Mouse (Mus musculus): ENCODE results near the gene Tpi1.
"Not testable (repeated sequence)": the region's sequence is repeated elsewhere in the genome, so short reads cannot be mapped to it uniquely, and the experiment has no call there.

Tpi1 gene

DNA sequence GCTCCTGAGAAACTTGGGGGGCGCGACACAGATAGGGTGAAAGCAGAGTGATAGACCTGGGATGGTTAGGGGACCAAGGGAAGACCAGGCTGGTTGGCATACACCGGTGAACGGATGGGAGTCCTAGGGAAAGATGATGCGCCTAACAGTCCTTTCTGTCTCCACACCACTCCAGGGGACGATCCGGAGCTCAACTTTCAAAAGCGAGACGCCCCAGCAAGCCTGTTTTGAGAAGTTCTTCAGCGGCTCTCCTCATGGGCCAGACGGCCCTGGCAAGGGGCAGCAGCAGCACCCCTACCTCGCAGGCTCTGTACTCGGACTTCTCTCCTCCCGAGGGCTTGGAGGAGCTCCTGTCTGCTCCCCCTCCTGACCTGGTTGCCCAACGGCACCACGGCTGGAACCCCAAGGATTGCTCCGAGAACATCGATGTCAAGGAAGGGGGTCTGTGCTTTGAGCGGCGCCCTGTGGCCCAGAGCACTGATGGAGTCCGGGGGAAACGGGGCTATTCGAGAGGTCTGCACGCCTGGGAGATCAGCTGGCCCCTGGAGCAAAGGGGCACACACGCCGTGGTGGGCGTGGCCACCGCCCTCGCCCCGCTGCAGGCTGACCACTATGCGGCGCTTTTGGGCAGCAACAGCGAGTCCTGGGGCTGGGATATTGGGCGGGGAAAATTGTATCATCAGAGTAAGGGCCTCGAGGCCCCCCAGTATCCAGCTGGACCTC lies 4.9 kb downstream of the Tpi1 start:
- peak; percentile 57 for DNase-seq (ENCODE audit: low read depth, low spot score)

DNA sequence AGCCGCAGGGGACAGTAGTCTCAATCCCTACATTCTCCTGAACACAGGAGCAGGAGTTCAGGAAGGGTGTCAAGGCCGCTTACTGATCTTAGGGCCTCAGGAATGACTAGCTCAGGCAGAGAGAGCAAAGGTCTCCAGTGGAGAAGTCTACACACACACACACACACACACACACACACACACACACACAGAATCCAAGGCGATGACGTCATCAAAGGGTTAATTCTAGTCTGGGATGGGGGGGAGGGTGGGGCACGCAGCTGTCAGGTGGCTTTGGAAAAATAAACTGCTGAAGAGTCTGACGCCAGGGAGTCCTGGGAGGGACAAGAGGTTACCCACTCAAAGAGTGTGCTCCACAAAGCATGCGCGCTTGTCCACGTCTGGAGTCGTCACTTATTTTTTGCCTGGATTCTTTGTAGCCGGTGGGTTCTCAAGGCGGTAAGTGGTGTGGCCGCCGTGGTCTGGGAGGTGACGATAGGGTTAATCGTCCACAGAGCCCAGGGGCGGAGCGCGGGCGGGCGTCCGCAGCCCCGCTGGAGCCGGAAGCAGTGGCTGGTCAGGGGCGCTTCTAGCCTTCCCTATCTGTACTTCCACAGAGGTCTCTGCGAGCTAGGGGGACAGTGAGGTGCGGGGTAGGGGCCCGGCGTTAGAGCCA lies 5.6 kb downstream of the Tpi1 start, which contains the start of gene Spsb2:
Gene Spsb2, plus strand, starts transcription at position 304 of the 655 bp plus-strand sequence.
- no peak for DNase-seq (ENCODE audit: low read depth, low spot score)

- no peak for DNase-seq (ENCODE audit: low read depth, low spot score)
Measured at GRCm38 (mm10) chr6:124807986-124808357, 6.1 kb downstream of the Tpi1 start.

- no peak for DNase-seq (ENCODE audit: low read depth, low spot score)
Measured at GRCm38 (mm10) chr6:124807366-124807765, 6.7 kb downstream of the Tpi1 start.

DNA sequence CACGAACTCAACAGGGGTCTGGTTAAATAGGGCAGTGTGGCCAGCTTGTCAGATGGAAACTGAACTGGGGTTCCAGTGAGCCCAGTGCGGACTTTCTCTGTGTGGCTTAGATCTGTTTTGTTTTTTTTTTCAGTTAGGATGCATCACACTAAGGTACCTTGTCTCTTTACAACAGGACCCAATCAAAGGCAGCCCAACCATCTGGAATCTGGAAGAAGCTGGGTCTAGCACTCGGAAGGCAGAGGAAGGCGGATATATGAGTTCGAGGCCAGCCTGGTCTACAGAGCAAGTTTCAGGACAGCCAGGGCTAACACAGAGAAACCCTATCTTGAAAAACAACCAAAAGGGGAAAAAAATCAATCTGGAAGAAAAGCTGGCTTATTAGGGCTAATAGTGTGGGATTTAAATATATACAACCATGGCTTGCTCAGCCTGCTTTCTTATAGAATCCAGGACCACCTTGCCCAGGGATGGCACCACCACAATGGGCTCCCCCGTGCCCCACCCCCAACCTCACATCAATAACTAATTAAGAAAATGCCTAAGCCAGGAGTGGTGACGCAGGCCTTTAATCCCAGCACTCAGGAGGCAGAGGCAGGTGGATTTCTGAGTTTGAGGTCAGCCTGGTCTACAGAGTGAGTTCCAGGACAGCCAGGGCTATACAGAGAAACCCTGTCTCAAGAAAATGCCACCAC lies 7.5 kb downstream of the Tpi1 start:
- no peak for DNase-seq (ENCODE audit: low read depth, low spot score)

DNA sequence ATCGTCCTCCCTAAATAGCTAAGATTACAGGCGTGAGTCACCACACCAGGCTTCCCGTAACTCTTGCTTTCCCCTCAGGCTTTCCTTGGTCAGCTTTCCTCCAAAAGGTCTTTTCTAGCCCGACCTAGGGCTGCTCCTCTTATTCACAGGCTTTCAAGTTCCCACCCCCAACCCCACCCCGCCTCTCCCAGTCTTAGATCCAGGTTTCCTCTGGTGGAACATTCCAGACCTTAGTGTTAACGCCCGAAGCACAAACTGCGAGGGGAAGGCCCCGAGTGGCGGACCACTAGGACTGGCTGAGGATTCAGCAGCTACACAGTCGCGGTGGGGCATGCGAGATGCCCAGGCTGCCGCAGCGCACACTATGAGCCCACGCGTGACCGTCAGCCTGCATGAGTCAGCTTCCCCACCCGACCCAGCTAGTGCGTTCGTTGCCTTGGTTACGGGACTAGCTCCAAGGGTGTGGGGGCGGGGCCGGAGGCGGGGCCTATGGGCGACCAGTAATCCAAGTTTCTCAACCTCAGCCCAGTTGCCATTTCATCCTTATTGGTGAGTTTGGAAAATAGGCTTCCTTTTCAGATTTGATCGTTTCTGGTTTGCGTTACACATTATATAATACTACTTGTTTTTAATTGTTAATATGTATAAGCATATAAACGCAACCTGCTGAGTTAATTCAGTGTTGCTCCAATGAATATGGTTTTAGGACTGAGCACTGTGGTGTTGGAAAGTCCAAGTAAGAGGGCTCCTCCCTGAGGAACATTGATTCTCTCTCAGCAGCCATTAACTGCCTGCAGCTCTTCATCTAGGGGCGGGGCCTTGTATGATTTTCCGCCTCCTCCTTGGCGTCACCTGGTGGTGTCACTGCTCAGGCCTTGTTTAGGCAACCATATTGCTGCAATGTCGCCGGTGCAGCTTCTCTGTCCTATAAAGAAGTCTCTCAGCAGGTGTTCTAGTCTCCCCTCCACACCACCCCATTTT lies 8.5 kb downstream of the Tpi1 start:
- peak; percentile 65 for DNase-seq (ENCODE audit: low read depth, low spot score)

GRCm38 (mm10) chr6:124804341-124804740 lies 9.8 kb downstream of the Tpi1 start:
- DNase-seq (ENCODE audit: low read depth, low spot score), result no peak

DNA sequence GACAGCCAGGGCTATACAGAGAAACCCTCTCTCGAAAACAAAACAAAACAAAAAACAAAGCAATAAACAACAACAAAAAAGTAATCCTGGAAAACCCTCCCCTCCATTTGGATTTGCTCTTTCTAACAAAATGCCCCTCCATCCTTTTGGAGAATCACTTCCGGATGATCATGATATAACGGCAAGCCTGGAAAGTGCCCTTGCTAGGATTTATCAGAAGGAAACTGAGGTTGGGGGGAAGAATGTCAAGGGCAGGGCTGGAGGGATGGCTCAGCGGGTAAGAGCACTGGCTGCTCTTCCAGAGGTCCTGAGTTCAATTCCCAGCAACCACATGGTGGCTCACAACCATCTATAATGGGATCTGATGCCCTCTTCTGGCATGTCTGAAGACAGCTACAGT lies 10.4 kb downstream of the Tpi1 start:
- DNase-seq (ENCODE audit: low read depth, low spot score), result not testable (repeated sequence)

- DNase-seq (ENCODE audit: low read depth, low spot score), result no peak
Measured at GRCm38 (mm10) chr6:124803061-124803460, 11.0 kb downstream of the Tpi1 start.

- not testable (repeated sequence) for DNase-seq (ENCODE audit: low read depth, low spot score)
Measured at GRCm38 (mm10) chr6:124802400-124802799, 11.7 kb downstream of the Tpi1 start.

GRCm38 (mm10) chr6:124796200-124796599 lies 17.9 kb downstream of the Tpi1 start:
- DNase-seq (ENCODE audit: low read depth, low spot score), result no peak

DNA sequence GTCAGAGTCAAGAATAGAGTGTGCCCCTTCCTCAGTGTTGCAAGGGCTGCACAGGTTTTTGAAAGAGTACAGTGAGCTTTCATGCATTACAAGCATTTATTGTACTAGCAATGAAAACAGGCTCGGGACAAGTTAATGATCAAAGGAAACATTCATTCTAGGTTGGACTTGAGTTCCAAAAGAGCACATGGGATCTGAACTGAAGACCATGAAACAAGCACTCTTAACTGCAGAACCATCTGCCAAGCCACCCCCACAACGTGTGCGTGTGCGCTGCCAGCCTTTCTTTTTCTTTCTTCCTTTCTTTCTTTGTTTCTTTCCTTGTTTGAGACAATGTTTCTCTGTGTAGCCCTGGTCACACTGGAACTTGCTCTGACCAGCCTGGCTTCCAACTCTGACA lies 18.3 kb downstream of the Tpi1 start:
- DNase-seq (ENCODE audit: low read depth, low spot score), result no peak

- no peak for DNase-seq (ENCODE audit: low read depth, low spot score)
Measured at GRCm38 (mm10) chr6:124791911-124792310, 22.2 kb downstream of the Tpi1 start.

GRCm38 (mm10) chr6:124790121-124790520 lies 24.0 kb downstream of the Tpi1 start:
- DNase-seq (ENCODE audit: low read depth, low spot score), result no peak

GRCm38 (mm10) chr6:124789519-124789918 lies 24.6 kb downstream of the Tpi1 start:
- DNase-seq (ENCODE audit: low read depth, low spot score), result no peak

- no peak for DNase-seq (ENCODE audit: low read depth, low spot score)
Measured at GRCm38 (mm10) chr6:124787722-124788121, 26.4 kb downstream of the Tpi1 start.

GRCm38 (mm10) chr6:124786756-124787420 lies 27.2 kb downstream of the Tpi1 start:
- DNase-seq (ENCODE audit: low read depth, low spot score), result no peak

DNA sequence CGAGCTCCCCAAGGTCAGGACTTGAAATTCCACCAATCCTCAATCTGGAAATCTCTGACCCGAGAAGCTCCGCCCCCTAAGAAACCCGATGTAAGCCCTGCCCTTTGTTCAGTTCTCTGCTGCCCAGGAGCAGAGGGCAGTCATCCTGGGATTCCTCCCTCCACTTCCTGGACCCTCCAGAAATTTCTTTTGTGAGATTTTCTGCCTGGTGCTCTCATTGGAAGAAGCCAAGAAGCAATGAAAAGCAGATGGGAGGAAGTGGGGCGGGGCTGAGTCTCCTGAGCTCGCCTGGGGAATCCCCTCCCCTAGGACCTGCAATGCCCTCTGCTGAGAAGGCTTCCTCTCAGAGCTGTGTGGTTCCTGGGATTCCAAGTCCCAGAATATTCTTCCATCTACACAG lies 31.7 kb downstream of the Tpi1 start:
- DNase-seq (ENCODE audit: low read depth, low spot score), result no peak

DNA sequence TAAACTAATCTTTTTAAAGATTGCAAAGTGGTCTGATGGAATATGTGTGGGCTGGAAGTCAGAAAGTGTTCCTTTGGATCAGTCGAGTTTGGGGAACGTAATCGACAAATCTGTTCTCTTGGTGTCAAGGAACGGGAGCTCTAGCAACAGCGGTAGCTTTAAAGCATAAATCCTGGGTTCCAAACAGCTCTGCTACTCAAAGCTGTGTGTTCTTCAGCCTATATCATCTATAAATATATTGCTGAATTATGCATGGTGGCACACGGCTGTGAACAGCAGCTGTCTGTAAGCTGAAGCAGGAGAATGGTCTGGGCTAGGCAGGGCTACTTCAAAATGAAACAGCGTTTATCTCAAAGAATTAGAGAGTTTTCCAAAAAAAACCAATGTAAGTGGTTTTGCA lies 33.2 kb downstream of the Tpi1 start:
- no peak for DNase-seq (ENCODE audit: low read depth, low spot score)

GRCm38 (mm10) chr6:124779984-124780416 lies 34.1 kb downstream of the Tpi1 start:
- DNase-seq (ENCODE audit: low read depth, low spot score), result no peak

Measured in retina, adult 2 months (tissue).